Mouse (Mus musculus) cerebellum, postnatal 25 days (tissue): ENCODE results near the gene Ift74.
"Not testable (repeated sequence)": the region's sequence is repeated elsewhere in the genome, so short reads cannot be mapped to it uniquely, and the experiment has no call there.

ENCODE experiments used
- DNase-seq, 2 experiments: peaks; one replicate each; pipeline ENCODE4 v3.0.0; 2021; ENCODE audit warnings: mixed read lengths in 2 of 2

Ift74 gene

GRCm38 (mm10) chr4:94613972-94614626 lies at the start of gene Ift74:
Gene Ift74, plus strand, starts transcription at chr4:94614491.
- DNase-seq, result peak; percentile 92 to 96

GRCm38 (mm10) chr4:94572677-94573076 lies 41.6 kb upstream of the Ift74 start:
- DNase-seq, result no peak

GRCm38 (mm10) chr4:94591765-94592381 lies 22.4 kb upstream of the Ift74 start:
- no peak for DNase-seq

GRCm38 (mm10) chr4:94592709-94593108 lies 21.6 kb upstream of the Ift74 start:
- no peak for DNase-seq

GRCm38 (mm10) chr4:94601395-94601794 lies 12.9 kb upstream of the Ift74 start:
- no peak for DNase-seq

- no peak for DNase-seq
Observed at GRCm38 (mm10) chr4:94602496-94603030, 11.7 kb upstream of the Ift74 start.

GRCm38 (mm10) chr4:94603031-94603629 lies 11.2 kb upstream of the Ift74 start, which contains the start of gene Plaa:
Gene Plaa, minus strand, starts transcription at chr4:94603244.
- DNase-seq, result peak; percentile 94 to 97

- DNase-seq, result no peak
Observed at GRCm38 (mm10) chr4:94604452-94605019, 9.8 kb upstream of the Ift74 start.

- DNase-seq, result no peak
Observed at GRCm38 (mm10) chr4:94605591-94605990, 8.7 kb upstream of the Ift74 start.

- DNase-seq, result no peak
Observed at GRCm38 (mm10) chr4:94610339-94610738, 4.0 kb upstream of the Ift74 start.

GRCm38 (mm10) chr4:94614627-94615006 lies 326 bp downstream of the Ift74 start:
- no peak for DNase-seq

- DNase-seq, result no peak
Observed at GRCm38 (mm10) chr4:94620077-94620476, 5.8 kb downstream of the Ift74 start.

GRCm38 (mm10) chr4:94643141-94643540 lies 28.9 kb downstream of the Ift74 start:
- DNase-seq, result no peak

- no peak for DNase-seq
Observed at GRCm38 (mm10) chr4:94649920-94650319, 35.6 kb downstream of the Ift74 start, which contains the start of gene Lrrc19. Gene Lrrc19, minus strand, starts transcription at chr4:94650144.

GRCm38 (mm10) chr4:94650426-94651175 lies 36.3 kb downstream of the Ift74 start:
- DNase-seq, result not testable (repeated sequence)

GRCm38 (mm10) chr4:94669718-94670117 lies 55.4 kb downstream of the Ift74 start:
- no peak for DNase-seq

GRCm38 (mm10) chr4:94680662-94681061 lies 66.4 kb downstream of the Ift74 start:
- DNase-seq, result no peak

- no peak for DNase-seq
Observed at GRCm38 (mm10) chr4:94681181-94681580, 66.9 kb downstream of the Ift74 start.

- no peak for DNase-seq
Observed at GRCm38 (mm10) chr4:94682029-94682428, 67.7 kb downstream of the Ift74 start.

- DNase-seq, result no peak
Observed at GRCm38 (mm10) chr4:94683305-94683704, 69.0 kb downstream of the Ift74 start.

GRCm38 (mm10) chr4:94689804-94690203 lies 75.5 kb downstream of the Ift74 start:
- DNase-seq, result not testable (repeated sequence)

- no peak for DNase-seq
Observed at GRCm38 (mm10) chr4:94691078-94691477, 76.8 kb downstream of the Ift74 start.

- no peak for DNase-seq
Observed at GRCm38 (mm10) chr4:94692175-94692574, 77.9 kb downstream of the Ift74 start.
